Mouse (Mus musculus) neutrophil, adult 65 days (primary cell): ENCODE measurements around the gene Sec22a. TPM values are rescaled to one million over a fixed set of nuclear protein-coding genes. Genes with fewer than 3 reads are reported as not detected.

Experiments
- total RNA-seq: library from RNA; stranded (reverse); gene quantifications from 2 replicates; pipeline ENCODE4 v1.2.4, GENCODE M21; 2023

Sec22a gene
- 4.3 and 4.4 TPM in 2 replicates for total RNA-seq

DNA sequence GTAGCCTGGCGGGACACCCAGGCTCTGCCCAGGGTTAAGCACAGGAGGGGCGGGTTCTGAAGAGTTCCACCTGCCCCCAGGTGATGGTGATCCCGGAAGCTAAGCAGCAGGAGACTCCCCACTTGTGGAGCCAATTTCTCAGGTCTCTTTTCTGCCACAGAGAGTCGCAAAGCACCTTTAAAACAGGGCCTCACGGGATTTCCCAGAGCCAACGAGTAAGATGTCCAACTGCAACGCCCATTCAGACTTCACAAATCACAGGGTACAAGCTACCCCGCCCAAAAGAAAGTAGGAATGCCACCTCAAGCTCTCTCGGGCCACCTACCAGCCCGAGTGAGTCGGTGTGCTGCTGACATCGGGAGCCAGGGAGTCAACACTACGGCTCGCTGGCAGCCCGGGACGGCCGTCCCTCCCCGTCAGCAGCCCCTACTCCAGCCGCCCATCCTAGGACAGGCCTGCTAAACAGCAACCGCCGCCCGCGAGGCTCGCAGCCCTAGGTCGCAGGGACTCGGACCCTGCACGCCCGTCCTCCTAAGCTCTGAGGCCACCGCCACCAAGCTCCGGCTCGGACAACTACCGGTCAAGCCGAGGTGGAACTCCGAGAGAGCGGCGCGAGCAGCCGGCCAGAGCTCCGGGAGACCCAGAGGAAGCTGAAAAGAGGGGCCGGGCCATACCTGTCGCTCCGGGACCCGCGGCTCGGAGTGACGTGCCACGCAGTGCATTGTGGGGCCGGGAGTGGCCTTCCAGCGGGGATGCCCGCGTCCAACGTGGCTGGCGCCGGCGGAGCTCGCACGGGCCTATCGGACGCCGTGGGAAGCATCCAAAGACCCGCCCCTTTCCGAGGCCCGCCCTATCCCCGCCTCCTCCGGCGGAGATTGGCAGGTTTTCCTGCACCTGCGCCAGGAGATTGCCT lies at the start of gene Sec22a:
TSS of gene Sec22a (minus strand) at position 769 of the 913 bp plus-strand sequence.

Other genes starting within 250 kb of the Sec22a start
- gene Adcy5, start 209.0 kb downstream of the Sec22a start, total RNA-seq: 0.28 TPM in 1 of 2 replicates, not detected in the other
- 2.2 and 3.6 TPM in 2 replicates for gene Pdia5, start 127.0 kb upstream of the Sec22a start, total RNA-seq
- not detected in 2 replicates for gene Sema5b, start 177.2 kb upstream of the Sec22a start, total RNA-seq